Mouse (Mus musculus): ENCODE data around the gene Pigo. TPM values are rescaled to one million over a fixed set of nuclear protein-coding genes. Genes with fewer than 3 reads are reported as not detected.

Gene Pigo
- 10 to 100 TPM; 41.6 to 52.5 TPM for polyA plus RNA-seq (2017; shearing (Covaris generic))

GRCm38 (mm10) chr4:43025084-43025960 lies at the start of gene Pigo:
TSS of gene Pigo (minus strand) at chr4:43025819.

DNA sequence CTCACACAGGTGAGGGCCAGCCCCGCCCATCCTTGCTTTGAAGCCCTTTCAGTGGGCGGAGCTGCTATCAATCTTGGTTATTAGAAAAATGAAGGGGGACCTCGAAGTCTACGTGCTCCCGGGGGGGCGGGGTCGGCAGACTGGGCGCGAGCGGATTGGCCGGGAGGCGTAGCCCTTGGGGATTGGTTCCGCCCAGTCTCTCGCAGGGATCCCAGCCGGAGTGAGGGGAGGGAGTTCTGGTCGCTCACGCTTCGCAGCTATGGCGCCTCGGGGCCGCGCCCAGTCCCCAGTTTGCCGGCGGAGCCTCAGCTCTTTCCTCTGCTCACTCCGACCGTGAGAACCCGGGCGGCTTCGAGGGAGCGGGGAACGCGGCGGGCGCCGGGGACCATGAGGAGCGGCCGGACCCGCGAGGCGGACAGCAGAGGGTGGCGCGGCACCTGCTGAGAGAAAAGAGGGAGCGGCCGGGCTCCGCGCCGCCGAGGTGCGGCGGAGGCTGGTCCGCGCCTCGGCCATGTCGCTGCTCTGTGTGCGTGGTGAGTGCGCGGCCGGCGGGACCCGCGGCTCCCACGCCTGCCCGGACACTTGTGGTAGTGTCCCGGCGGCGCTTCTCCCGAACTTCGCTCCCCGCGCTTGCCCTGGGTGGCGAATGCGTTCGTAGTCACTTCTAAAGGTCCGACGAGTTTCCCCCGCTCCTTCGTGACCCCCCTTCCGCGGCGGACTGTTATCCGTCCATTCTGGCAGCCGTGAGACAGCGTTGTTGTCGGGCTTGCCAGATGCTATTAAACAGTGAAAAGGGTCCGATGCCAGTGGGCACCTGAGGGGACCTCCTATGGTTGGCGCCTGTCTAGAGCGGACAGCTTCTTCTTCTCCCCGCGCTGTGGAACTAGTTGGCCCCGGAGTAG lies 33.4 kb upstream of the Pigo start, which contains the start of gene Unc13b:
Gene Unc13b (plus strand): TSS at position 201 of the 902 bp plus-strand sequence.

GRCm38 (mm10) chr4:43045659-43046302 lies 20.2 kb upstream of the Pigo start, which contains the start of gene Fam214b:
TSS of gene Fam214b (minus strand) at chr4:43046220.

GRCm38 (mm10) chr4:43031237-43031995 lies 5.8 kb upstream of the Pigo start, which contains the start of gene Stoml2:
TSS of gene Stoml2 (minus strand) at chr4:43031710.

DNA sequence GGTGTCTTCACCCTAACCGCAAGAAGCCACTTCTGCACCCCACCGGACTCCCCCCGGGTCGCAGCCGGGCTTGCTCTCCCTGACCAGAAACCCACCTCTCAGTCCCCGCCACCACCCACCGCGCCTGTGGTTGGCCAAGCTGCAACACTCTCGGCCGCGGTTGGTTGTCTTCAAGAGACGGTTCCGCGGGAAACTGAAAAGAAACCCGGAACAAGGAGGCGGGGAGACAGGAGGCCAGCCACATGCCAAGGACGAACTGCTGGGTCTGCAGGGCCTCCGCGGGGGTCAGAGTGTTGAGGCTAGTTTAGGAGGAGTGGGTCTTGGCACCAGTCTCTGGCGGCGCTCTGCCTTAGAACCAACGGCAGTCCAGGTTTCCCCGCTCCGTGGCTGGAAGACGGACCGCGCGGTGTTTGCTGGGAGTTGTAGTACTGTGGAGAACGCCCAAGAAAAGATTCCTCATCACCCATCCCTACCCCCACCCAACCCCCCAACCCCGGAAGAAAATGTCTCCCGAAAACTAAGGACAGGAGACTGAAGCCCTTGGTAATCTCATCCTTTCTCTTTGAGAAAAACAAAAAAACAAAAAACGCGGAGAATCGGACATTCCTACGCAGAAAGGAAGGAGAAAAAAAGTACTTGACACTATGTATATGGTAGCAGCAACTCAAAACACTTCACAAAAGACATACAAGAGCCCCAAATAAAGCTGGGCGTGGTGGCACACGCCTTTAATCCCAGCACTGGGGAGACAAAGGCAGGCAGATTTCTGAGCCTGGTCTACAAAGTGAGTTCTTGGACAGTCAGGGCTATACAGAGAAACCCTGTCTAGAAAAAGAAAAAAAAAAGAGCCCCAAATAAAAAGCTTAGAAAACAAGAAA lies 15.2 kb downstream of the Pigo start, which contains the start of gene Fancg:
Gene Fancg (minus strand): TSS at position 346 of the 878 bp plus-strand sequence.

DNA sequence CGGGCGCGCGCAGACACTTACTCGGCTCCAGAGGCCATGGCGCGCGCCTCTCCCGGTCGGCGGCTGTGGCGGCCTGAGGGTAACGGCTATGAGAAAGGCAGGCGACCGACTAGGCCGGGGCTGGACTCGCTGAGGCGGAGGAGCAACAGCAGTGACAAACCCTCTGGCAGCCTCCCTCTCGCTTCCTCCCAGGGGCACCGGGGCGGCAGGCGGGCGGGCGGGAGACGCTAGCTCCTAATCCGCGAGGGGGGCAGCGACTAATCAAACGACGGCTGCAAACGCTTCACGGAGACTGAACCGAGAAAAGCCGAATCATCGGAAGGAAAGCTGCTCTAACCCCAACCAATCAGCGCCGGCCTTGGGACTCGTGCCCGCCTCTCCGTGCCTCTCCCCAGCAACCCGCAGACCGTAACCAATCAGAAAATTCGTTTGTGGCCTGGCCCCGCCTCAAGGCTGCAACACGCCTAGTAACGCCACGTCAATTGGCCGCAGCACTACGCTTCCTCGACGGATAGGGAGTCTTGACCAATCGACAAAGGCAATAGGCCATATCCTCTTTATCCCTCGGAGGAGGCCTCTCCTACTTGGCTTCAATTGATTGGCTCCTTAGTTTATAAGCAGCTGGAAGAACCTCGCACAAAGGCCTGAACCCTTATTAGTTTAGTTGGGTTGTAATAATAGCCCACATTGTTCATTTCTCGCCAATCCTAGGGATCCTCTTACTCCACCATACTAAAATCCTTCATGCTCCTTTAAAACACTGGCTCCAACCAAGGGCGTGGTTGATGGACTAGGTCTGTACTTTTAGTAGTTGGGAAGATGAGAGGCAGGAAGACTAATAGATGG lies 25.3 kb downstream of the Pigo start, which contains the start of gene Vcp:
Gene Vcp (minus strand): TSS at position 367 of the 846 bp plus-strand sequence.

DNA sequence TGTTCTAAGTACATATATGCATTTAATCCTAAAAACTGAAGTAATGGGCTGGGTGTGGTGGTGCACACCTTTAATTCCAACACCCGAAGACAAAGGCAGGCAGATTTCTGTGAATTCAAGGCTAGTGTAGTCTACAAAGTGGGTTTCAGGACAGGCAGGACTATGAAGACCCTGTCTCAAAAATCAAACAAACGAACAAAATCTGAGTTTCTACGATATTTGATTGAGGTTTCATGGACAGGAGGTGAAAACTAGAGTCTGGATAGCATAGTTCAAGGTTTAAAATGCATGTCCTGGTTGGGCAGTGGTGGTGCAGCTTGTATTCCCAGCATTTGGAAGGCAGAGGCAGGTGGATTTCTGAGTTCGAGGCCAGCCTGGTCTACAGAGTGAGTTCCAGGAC lies 56.3 kb downstream of the Pigo start, which contains the start of gene 1700022I11Rik:
Gene 1700022I11Rik (plus strand): TSS at position 301 of the 400 bp plus-strand sequence.

Other genes with a start within 250 kb of the Pigo start
- gene Fam205a1, start 171.9 kb downstream of the Pigo start, polyA plus RNA-seq (2017; shearing (Covaris generic)), result not detected
- gene Gm12394, start 169.0 kb downstream of the Pigo start, polyA plus RNA-seq (2017; shearing (Covaris generic)), result under 1 TPM in 1 of 2 experiments, not detected in 1; 0.10 TPM
- gene Fam205c, start 151.6 kb downstream of the Pigo start, polyA plus RNA-seq (2017; shearing (Covaris generic)), result not detected
- gene Phf24, start 109.2 kb downstream of the Pigo start, polyA plus RNA-seq (2017; shearing (Covaris generic)), result under 1 TPM; 0.44 to 0.52 TPM
- 10 to 100 TPM; 12.5 to 18.8 TPM for gene Dnajb5, start 76.0 kb downstream of the Pigo start, polyA plus RNA-seq (2017; shearing (Covaris generic))
- gene 1700022I11Rik, start 56.2 kb downstream of the Pigo start, polyA plus RNA-seq (2017; shearing (Covaris generic)), result under 1 TPM; 0.25 to 0.54 TPM
- gene Vcp, start 25.3 kb downstream of the Pigo start, polyA plus RNA-seq (2017; shearing (Covaris generic)), result 100 to 1,000 TPM; 305 to 348 TPM
- 10 to 100 TPM; 18.9 to 21.9 TPM for gene Fancg, start 15.3 kb downstream of the Pigo start, polyA plus RNA-seq (2017; shearing (Covaris generic))
- gene Stoml2, start 5.9 kb upstream of the Pigo start, polyA plus RNA-seq (2017; shearing (Covaris generic)), result 100 to 1,000 TPM; 150 to 162 TPM
- 10 to 100 TPM in 1 of 2 experiments, 1 to 10 TPM in 1; 9.0 to 14.9 TPM for gene Fam214b, start 20.4 kb upstream of the Pigo start, polyA plus RNA-seq (2017; shearing (Covaris generic))
- 1 to 10 TPM in 1 of 2 experiments, under 1 TPM in 1; 0.63 to 1.5 TPM for gene Unc13b, start 33.1 kb upstream of the Pigo start, polyA plus RNA-seq (2017; shearing (Covaris generic))
- gene Atp8b5, start 241.3 kb upstream of the Pigo start, polyA plus RNA-seq (2017; shearing (Covaris generic)), result under 1 TPM; 0.16 to 0.72 TPM